20 mouse cellular contexts compared by ENCODE assay signal in the genomic region with DNA sequence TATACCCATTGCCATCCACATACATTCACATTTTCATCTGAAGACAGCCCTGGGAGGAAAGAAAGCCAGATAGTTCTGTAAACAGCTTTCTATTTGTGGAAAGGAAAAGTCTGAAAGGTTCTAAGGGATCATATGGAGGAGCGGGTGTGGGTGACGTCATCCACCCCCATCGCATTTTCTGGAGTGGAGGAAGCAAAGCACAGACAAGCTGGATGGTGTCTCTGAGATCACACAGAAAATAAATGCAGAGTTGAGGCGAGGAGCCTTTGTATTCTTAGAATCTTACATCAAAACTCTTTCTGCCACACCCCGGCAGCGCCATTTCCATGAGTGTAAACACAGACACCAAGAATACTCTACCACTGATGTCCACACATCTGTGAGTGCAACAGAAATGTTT. TPM values are rescaled to one million over a fixed set of nuclear protein-coding genes. Genes with fewer than 3 reads are reported as not detected.
DNase-seq lines count a peak whose midpoint lies in the region; TF ChIP-seq lines count a peak whose summit lies in the region.
"Had no signal": no experiment of that assay in that cellular context is flagged by ENCODE, and none has a peak within 500 bp of the region (broad histone marks: within the 10 kb centered on the region; RNA-seq: fewer than 3 reads in every experiment).

No protein-coding gene starts in this region.

- no peaks in the 10 kb centered on the region for H3K36me3 ChIP-seq in heart, adult 2 months (ENCODE audit: control insufficient read depth, insufficient read depth, low read length)
- H3K36me3 ChIP-seq: embryonic facial prominence, embryonic 12.5 days; limb, embryonic 12.5 days had no signal

- 72% methylated on average over 6 of the region's 6 CpGs for WGBS in heart, adult 2 months

- no peak overlapping the region for H3K27ac ChIP-seq in heart, adult 2 months
- H3K27ac ChIP-seq: embryonic facial prominence, embryonic 12.5 days; hindbrain, embryonic 14.5 days; limb, embryonic 12.5 days; liver, embryonic 14.5 days; macrophage had no signal

- no peaks in the 10 kb centered on the region for H3K4me1 ChIP-seq in heart, adult 2 months (ENCODE audit: control insufficient read depth, insufficient read depth, low read length)
- H3K4me1 ChIP-seq: embryonic facial prominence, embryonic 12.5 days; limb, embryonic 12.5 days had no signal

- no peak for TF ChIP-seq EP300 in heart, adult 2 months (IDR thresholded peaks at IDR 0.05; ENCODE audit: insufficient read depth, low read depth, low read length)

- H3K79me2 ChIP-seq in heart, adult 2 months (replicated peaks; ENCODE audit: control insufficient read depth, insufficient read depth, low read length) = no peaks in the 10 kb centered on the region

- no peak overlapping the region for H3K9ac ChIP-seq in heart, adult 2 months (ENCODE audit: low read depth, low read length)
- H3K9ac ChIP-seq: embryonic facial prominence, embryonic 12.5 days; hindbrain, embryonic 14.5 days; limb, embryonic 12.5 days; liver, embryonic 14.5 days had no signal

- intact Hi-C loops in heart, adult 2 months (cut with DNase I) = no loop called here
- intact Hi-C loops in left cerebral cortex, postnatal 25 days (cut with DNase I) = no loop called here

- no peaks in the 10 kb centered on the region for H3K27me3 ChIP-seq in heart, adult 2 months (ENCODE audit: control insufficient read depth, insufficient read depth, low read length)
- H3K27me3 ChIP-seq: CH12.LX; embryonic facial prominence, embryonic 12.5 days; limb, embryonic 12.5 days had no signal

- no peak overlapping the region for H3K4me3 ChIP-seq in heart, adult 2 months
- H3K4me3 ChIP-seq: embryonic facial prominence, embryonic 12.5 days; limb, embryonic 12.5 days had no signal

- TF ChIP-seq CTCF in heart, adult 2 months (IDR thresholded peaks at IDR 0.05) = no peak

- TF ChIP-seq POLR2A in heart, adult 2 months (IDR thresholded peaks at IDR 0.05; ENCODE audit: insufficient read depth, low read depth, low read length) = no peak

- peak; percentile 15 for DNase-seq in heart, adult 11 months
- no peak for DNase-seq in heart, adult 2 months
- peak; percentile 70 to 85 for DNase-seq in frontal cortex, adult 2 months (ENCODE audit: extremely low spot score in 1 of 2, low spot score in 1 of 2)
- DNase-seq in layer of hippocampus, adult 9-10 months (ENCODE audit: low spot score) = peak; percentile 25
- DNase-seq in left cerebral cortex, postnatal 25 days (ENCODE audit: low spot score in 2 of 2) = peak; percentile 49 to 92
- no peak for DNase-seq in retina, embryonic 14.5 days (ENCODE audit: low spot score)
- DNase-seq in T-cell, adult 2 months (ENCODE audit: low spot score) = no peak
- no peak for DNase-seq in ovary, adult 18-20 months (ENCODE audit: low spot score)
- DNase-seq: cerebellum, adult 11 months; heart, postnatal 10 days; kidney, postnatal 10 days; midbrain, embryonic 14.5 days; thymus, postnatal 4 days had no signal

RNA-seq across cellular contexts. Expression of a gene that starts 26.4 kb away (rescaled TPM):
- total RNA-seq in heart, adult 2 months (2021) = not detected
- 0.12 and 0.32 TPM in 2 replicates for polyA plus RNA-seq in heart, adult 2 months (2012; rRNA removed)
- polyA plus RNA-seq in frontal cortex, adult 2 months (2012; rRNA removed) = not detected in 2 replicates
- not detected for total RNA-seq in left cerebral cortex, postnatal 25 days (2021)
- total RNA-seq: CH12.LX had no signal
- polyA plus RNA-seq: embryonic facial prominence, embryonic 12.5 days; hindbrain, embryonic 14.5 days; limb, embryonic 12.5 days; liver, embryonic 14.5 days; macrophage; stomach, embryonic 16.5 days had no signal

Comparison
In these comparisons a context has a peak if more than half of its experiments do, and no peak if none do; other contexts are left out.
1. DNase-seq: peak in heart, adult 11 months (single experiment), frontal cortex, adult 2 months (2 of 2), layer of hippocampus, adult 9-10 months (single experiment) and left cerebral cortex, postnatal 25 days (2 of 2); none in heart, adult 2 months (0 of 2), retina, embryonic 14.5 days (single experiment), T-cell, adult 2 months (single experiment) and ovary, adult 18-20 months (single experiment).